Mouse (Mus musculus) olfactory bulb, adult 2 months (tissue): ENCODE results near the gene Negr1.

ENCODE experiments used
- CTCF ChIP-seq: fragments of 200-500 bp; IDR thresholded peaks from 2 replicates; pipeline ENCODE4 v1.5.1; 2012; ENCODE audit warnings: low read depth, mild to moderate bottlenecking, low read length, moderate library complexity; ENCODE audit not compliant: insufficient read depth
- POLR2A ChIP-seq: fragments of 200-500 bp; IDR thresholded peaks from 2 replicates; pipeline ENCODE4 v1.6.1; 2012; ENCODE audit warnings: mild to moderate bottlenecking, low read depth, low read length, moderate library complexity; ENCODE audit not compliant: insufficient read depth

DNA sequence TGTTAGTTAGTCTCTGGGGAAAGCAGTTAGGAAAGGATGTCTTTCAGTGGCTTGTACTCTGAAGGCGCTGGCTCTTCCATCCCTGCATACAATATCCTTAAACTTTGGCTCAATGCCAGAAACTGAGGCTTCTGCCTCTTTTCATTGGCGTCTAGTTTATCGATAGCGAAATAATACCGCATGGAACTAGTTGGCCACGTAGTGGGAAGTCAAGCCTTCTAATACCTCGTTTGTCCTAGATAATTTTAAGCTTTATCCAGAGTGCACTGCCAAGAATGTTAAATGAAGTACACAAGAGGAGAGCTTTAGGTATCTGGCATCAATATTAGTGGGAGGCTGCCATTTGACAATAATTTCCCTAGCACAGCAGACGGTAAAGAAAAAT, 2.2 kb upstream of the Negr1 start:
- TF ChIP-seq CTCF (no peak), POLR2A (no peak)
